Mouse (Mus musculus): ENCODE data around the gene Itgb7. TPM values are rescaled to one million over a fixed set of nuclear protein-coding genes. Genes with fewer than 3 reads are reported as not detected.

Itgb7 gene
- total RNA-seq, 2 experiments from 2014 or later: 1.1 to 1.2 TPM

Other genes with a start within 250 kb of the Itgb7 start
- under 1 TPM; 0.16 to 0.21 TPM for gene Krt8, start 227.5 kb downstream of the Itgb7 start, total RNA-seq (2021)
- gene Krt18, start 203.8 kb downstream of the Itgb7 start, total RNA-seq (2021): 1 to 10 TPM in 1 of 2 experiments, under 1 TPM in 1; 0.48 to 1.1 TPM
- gene Eif4b, start 158.2 kb downstream of the Itgb7 start, total RNA-seq (2021): 100 to 1,000 TPM; 224 to 227 TPM
- gene Tns2, start 131.5 kb downstream of the Itgb7 start, total RNA-seq (2021): 10 to 100 TPM; 31.3 to 31.6 TPM
- 1 to 10 TPM; 4.9 to 7.7 TPM for gene Spryd3, start 95.7 kb downstream of the Itgb7 start, total RNA-seq (2021)
- 10 to 100 TPM; 32.2 to 50.3 TPM for gene Igfbp6, start 87.6 kb downstream of the Itgb7 start, total RNA-seq (2021)
- under 1 TPM in 1 of 2 experiments, not detected in 1; 0.09 TPM for gene Soat2, start 81.4 kb downstream of the Itgb7 start, total RNA-seq (2021)
- 10 to 100 TPM; 24.0 to 29.0 TPM for gene Zfp740, start 28.7 kb downstream of the Itgb7 start, total RNA-seq (2021)
- 1 to 10 TPM; 5.9 to 7.8 TPM for gene Csad, start 27.2 kb downstream of the Itgb7 start, total RNA-seq (2021)
- gene Rarg, start 25.6 kb upstream of the Itgb7 start, total RNA-seq (2021): 10 to 100 TPM in 1 of 2 experiments, 1 to 10 TPM in 1; 5.9 to 11.6 TPM
- not detected for gene Gm9918, start 38.6 kb upstream of the Itgb7 start, total RNA-seq (2021)
- 10 to 100 TPM; 15.7 to 16.4 TPM for gene Mfsd5, start 47.5 kb upstream of the Itgb7 start, total RNA-seq (2021)
- under 1 TPM; 0.21 to 0.36 TPM for gene Espl1, start 64.3 kb upstream of the Itgb7 start, total RNA-seq (2021)
- 100 to 1,000 TPM; 264 to 302 TPM for gene Pfdn5, start 94.2 kb upstream of the Itgb7 start, total RNA-seq (2021)
- gene Myg1, start 99.8 kb upstream of the Itgb7 start, total RNA-seq (2021): 10 to 100 TPM; 12.9 to 20.2 TPM
- gene Aaas, start 118.8 kb upstream of the Itgb7 start, total RNA-seq (2021): 10 to 100 TPM in 1 of 2 experiments, 1 to 10 TPM in 1; 6.6 to 11.4 TPM
- not detected for gene Sp7, start 135.2 kb upstream of the Itgb7 start, total RNA-seq (2021)
- gene Sp1, start 174.2 kb upstream of the Itgb7 start, total RNA-seq (2021): 10 to 100 TPM; 16.1 to 19.3 TPM
- 10 to 100 TPM; 11.1 to 17.7 TPM for gene Amhr2, start 213.4 kb upstream of the Itgb7 start, total RNA-seq (2021)
- 10 to 100 TPM; 20.4 to 23.2 TPM for gene Prr13, start 227.1 kb upstream of the Itgb7 start, total RNA-seq (2021)
- 100 to 1,000 TPM; 403 to 410 TPM for gene Pcbp2, start 238.6 kb upstream of the Itgb7 start, total RNA-seq (2021)